Mouse (Mus musculus): Measurements from ENCODE around the gene Plod1. TPM values are rescaled to one million over a fixed set of nuclear protein-coding genes. Genes with fewer than 3 reads are reported as not detected.

Gene Plod1
- 3.3 TPM for polyA plus RNA-seq (2014; fragmentation: Illumina TruSeq; extraction: RNeasy Lipid Tissue Mini Kit (QIAGEN cat#74804))

DNA sequence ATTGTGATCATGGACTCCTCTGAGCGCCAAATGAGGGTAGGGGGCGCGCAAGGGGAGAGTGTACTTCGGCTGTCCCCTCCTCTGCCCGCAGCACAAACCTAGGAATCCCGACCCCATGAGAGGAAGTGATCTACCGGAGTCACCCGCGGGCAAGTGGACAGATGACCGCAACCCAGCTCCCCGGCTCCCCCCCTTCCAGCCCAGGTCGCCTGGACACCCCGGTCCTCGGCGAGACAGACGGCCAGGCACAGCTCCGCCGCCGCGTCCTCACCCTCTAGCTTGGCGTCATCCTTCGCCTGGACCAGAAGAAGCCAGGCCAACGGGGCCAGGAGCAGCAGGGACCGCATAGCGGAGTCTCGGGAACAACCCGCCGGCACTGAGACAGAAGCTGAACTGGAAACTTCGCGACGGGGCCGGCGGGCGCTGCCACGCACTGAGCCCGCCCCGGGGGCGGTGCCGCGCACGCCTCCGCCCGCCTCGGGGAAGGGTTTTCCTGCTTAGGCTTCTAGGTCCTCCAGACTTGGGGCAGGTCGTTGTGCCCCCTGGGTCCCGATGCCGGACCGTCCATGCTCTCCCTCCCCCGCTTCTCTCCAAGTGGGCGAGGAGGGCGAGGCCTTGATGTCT is at the start of gene Plod1:
Plod1 (minus strand) TSS at position 437 of the 624 bp plus-strand sequence.

DNA sequence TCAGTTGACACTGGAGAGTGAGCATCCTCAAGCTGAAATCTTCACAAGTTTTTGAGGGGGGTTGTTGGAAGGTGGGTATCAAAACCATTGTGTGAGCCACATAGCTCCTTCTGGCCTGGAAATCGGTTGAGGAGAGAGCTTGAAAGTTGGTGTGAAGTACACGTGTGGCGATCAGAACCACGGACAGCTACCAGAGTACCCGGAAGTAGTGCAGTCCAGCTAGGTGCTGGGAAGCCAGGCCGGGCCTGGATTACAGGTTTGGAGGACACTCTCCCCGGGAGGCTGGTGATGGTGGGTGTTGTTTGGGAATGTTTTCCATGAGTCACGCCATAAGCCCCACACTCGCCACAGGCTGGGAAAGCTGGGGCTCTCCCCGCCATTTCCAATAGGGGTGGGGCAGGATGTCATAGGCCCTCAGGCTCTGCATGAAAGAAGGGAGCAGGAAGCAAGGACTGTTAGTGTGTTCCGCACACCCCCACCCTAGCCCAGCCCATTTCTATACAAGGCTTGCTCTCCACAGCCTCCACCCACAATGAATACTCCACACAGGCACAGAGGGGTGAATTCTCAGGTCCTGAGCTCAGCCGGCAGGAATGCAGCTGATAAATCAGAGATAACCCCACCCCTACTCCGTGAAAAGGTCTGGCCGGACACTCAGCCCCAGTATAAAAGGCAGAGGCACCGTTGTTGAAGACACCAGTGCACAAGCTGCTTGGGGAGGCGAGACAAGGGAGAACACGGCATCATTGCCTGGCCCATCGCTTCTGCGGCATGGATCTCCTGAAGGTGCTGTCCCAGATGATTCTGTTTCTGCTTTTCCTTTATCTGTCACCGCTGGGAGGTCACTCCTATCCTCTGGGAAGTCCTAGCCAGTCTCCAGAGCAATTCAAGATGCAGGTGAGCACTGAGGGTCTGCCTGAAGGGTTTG is 48.9 kb upstream of the Plod1 start, which contains the start of gene Nppb:
Nppb (plus strand) TSS at position 584 of the 928 bp plus-strand sequence.

DNA sequence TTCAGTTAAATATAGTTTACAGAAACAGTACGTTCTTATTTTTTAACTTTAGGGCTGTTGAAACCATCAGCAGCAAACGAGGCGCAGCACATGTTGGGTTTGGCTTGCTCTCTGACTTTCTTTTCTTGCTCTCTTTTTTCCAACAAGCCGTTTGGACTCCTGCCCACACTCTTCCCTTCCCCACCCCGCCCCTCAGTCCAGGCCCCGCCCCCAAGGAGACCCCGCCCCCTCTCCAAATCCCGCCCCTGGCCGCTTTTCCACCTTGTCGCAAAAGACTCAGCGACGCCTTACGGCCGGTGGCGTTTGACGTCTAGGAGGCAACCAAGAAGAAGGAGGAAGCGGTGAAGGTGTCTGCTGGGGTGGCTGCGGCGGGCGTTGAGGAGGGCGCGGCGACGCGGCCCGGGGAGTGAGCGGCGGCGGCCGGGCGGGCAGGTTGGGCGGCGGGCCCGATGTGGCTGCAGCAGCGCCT is 4.0 kb upstream of the Plod1 start, which contains the start of gene 2510039O18Rik:
2510039O18Rik (plus strand) TSS at position 320 of the 469 bp plus-strand sequence.

DNA sequence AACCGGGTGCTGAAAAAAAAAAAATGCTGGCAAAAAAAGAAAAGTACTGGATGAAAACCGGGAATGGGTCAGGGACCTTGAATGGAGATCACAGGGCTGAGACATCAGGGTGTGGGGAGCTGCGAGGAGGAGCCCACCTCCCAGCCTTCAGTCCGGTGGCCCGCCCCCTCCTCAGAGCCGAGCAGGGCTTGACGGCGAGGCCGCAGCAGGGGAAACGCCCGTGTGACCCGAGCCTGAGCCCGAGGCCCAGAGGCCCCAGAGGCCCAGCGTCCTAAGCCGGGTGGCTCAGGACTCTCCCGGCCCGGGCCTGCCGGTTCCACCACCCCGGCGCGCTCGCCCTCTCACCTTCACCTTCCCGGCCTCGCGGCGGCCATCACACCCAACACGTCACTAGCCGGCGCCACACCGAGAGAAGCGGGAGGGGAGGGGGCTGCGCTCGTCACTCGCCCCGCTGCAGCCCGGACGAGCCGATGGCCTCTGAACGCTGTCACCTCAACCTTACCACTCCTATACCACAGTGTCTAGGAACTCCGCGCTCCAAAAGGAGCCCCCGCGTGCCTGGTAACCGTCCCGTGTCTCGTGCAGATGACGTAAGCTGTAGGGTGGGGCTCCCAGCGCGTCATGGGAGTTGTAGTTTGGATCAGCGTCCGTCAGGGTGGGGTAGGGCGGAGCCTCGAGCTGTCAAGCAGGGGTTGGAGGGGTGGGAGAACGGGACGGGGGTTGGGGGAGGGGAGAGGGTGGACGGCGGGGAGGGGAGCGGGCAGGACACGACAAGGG is 32.1 kb downstream of the Plod1 start, which contains the start of gene Mfn2:
Mfn2 (minus strand) TSS at position 392 of the 777 bp plus-strand sequence.

DNA sequence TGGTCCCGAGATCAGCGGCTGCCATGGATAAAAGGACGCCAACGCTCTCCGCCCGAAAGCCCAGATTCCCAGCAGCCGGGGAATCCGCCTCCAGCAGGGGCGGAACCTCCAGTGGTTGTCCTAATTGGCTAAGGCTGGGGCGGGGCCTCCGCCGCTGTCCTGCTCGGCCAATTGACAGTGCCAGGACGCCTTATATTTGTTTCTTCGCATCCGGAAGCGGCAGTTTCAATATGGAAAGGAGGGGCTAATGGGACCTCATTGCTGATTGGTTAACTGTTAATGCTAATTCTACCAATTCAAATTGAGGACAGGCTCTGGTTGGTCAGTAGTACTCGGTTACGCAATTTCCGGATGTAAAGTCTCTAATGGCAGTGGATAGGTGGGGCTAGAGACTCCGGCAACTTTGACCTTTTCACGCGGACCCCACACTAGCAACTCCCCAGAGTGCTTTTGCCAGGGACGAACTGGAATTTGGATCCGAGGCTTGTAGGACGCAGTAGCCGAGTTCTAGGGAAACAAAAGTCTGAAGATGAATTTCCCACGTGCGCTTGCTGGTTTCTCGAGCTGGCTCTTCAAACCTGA is 68.0 kb downstream of the Plod1 start, which contains the start of the genes Miip and Fv1:
Miip (minus strand) TSS at position 367 of the 582 bp plus-strand sequence.
Fv1 (plus strand) TSS at position 530 of the 582 bp plus-strand sequence.

Other genes with a start within 250 kb of the Plod1 start
- 2.7 TPM for gene Zfp534, start 234.2 kb downstream of the Plod1 start, polyA plus RNA-seq (2014; fragmentation: Illumina TruSeq; extraction: RNeasy Lipid Tissue Mini Kit (QIAGEN cat#74804))
- 125 TPM for gene Zfp984, start 127.0 kb downstream of the Plod1 start, polyA plus RNA-seq (2014; fragmentation: Illumina TruSeq; extraction: RNeasy Lipid Tissue Mini Kit (QIAGEN cat#74804))
- gene Zfp933, start 88.4 kb downstream of the Plod1 start, polyA plus RNA-seq (2014; fragmentation: Illumina TruSeq; extraction: RNeasy Lipid Tissue Mini Kit (QIAGEN cat#74804)): 39.9 TPM
- not detected for gene Miip, start 68.0 kb downstream of the Plod1 start, polyA plus RNA-seq (2014; fragmentation: Illumina TruSeq; extraction: RNeasy Lipid Tissue Mini Kit (QIAGEN cat#74804))
- 7.5 TPM for gene Fv1, start 67.8 kb downstream of the Plod1 start, polyA plus RNA-seq (2014; fragmentation: Illumina TruSeq; extraction: RNeasy Lipid Tissue Mini Kit (QIAGEN cat#74804))
- gene Mfn2, start 32.1 kb downstream of the Plod1 start, polyA plus RNA-seq (2014; fragmentation: Illumina TruSeq; extraction: RNeasy Lipid Tissue Mini Kit (QIAGEN cat#74804)): 11.8 TPM
- 10.2 TPM for gene 2510039O18Rik, start 4.1 kb upstream of the Plod1 start, polyA plus RNA-seq (2014; fragmentation: Illumina TruSeq; extraction: RNeasy Lipid Tissue Mini Kit (QIAGEN cat#74804))
- not detected for gene Nppb, start 49.0 kb upstream of the Plod1 start, polyA plus RNA-seq (2014; fragmentation: Illumina TruSeq; extraction: RNeasy Lipid Tissue Mini Kit (QIAGEN cat#74804))
- not detected for gene Nppa, start 64.0 kb upstream of the Plod1 start, polyA plus RNA-seq (2014; fragmentation: Illumina TruSeq; extraction: RNeasy Lipid Tissue Mini Kit (QIAGEN cat#74804))
- gene Clcn6, start 102.1 kb upstream of the Plod1 start, polyA plus RNA-seq (2014; fragmentation: Illumina TruSeq; extraction: RNeasy Lipid Tissue Mini Kit (QIAGEN cat#74804)): 3.2 TPM
- gene Mthfr, start 102.3 kb upstream of the Plod1 start, polyA plus RNA-seq (2014; fragmentation: Illumina TruSeq; extraction: RNeasy Lipid Tissue Mini Kit (QIAGEN cat#74804)): 2.0 TPM
- 12.6 TPM for gene Agtrap, start 151.3 kb upstream of the Plod1 start, polyA plus RNA-seq (2014; fragmentation: Illumina TruSeq; extraction: RNeasy Lipid Tissue Mini Kit (QIAGEN cat#74804))
- 2.3 TPM for gene Mad2l2, start 193.6 kb upstream of the Plod1 start, polyA plus RNA-seq (2014; fragmentation: Illumina TruSeq; extraction: RNeasy Lipid Tissue Mini Kit (QIAGEN cat#74804))
- not detected for gene Draxin, start 193.9 kb upstream of the Plod1 start, polyA plus RNA-seq (2014; fragmentation: Illumina TruSeq; extraction: RNeasy Lipid Tissue Mini Kit (QIAGEN cat#74804))
- gene Fbxo6, start 215.4 kb upstream of the Plod1 start, polyA plus RNA-seq (2014; fragmentation: Illumina TruSeq; extraction: RNeasy Lipid Tissue Mini Kit (QIAGEN cat#74804)): 0.43 TPM
- gene Fbxo44, start 223.7 kb upstream of the Plod1 start, polyA plus RNA-seq (2014; fragmentation: Illumina TruSeq; extraction: RNeasy Lipid Tissue Mini Kit (QIAGEN cat#74804)): 0.97 TPM
- not detected for gene Fbxo2, start 223.9 kb upstream of the Plod1 start, polyA plus RNA-seq (2014; fragmentation: Illumina TruSeq; extraction: RNeasy Lipid Tissue Mini Kit (QIAGEN cat#74804))